Mouse (Mus musculus) myocyte (in vitro differentiated cells): ENCODE data around the gene Akt2. TPM values are rescaled to one million over a fixed set of nuclear protein-coding genes. Genes with fewer than 3 reads are reported as not detected.

ENCODE experiments used
- H3K27me3 ChIP-seq: one replicate; pipeline ENCODE4 v1.6.1; 2011; ENCODE audit not compliant: control insufficient read depth, insufficient read depth, insufficient read length
- H3K36me3 ChIP-seq: one replicate; pipeline ENCODE4 v1.6.1; 2011; ENCODE audit not compliant: control insufficient read depth, insufficient read depth
- H3K4me2 ChIP-seq: one replicate; pipeline ENCODE4 v1.6.1; 2011; ENCODE audit warnings: low read depth, control low read depth
- H3K4me3 ChIP-seq: one replicate; pipeline ENCODE4 v1.5.1; 2011; ENCODE audit warnings: mild to moderate bottlenecking, control low read depth, moderate library complexity
- H3K79me2 ChIP-seq: one replicate; pipeline ENCODE4 v1.6.1; 2011; ENCODE audit not compliant: control insufficient read depth, insufficient read depth
- H3ac ChIP-seq: one replicate; pipeline ENCODE4 v1.6.1; 2011; ENCODE audit not compliant: control insufficient read depth, insufficient read length
- CEBPB ChIP-seq: IDR thresholded peaks from 2 replicates; pipeline ENCODE4 v1.6.1; 2011; ENCODE audit warnings: mild to moderate bottlenecking, moderate library complexity; ENCODE audit not compliant: poor library complexity, insufficient read depth, severe bottlenecking
- E2F4 ChIP-seq: IDR thresholded peaks from one replicate; pipeline ENCODE4 v1.6.1; 2011; ENCODE audit warnings: mild to moderate bottlenecking, control low read depth, moderate library complexity; ENCODE audit not compliant: insufficient read depth
- MAX ChIP-seq: IDR thresholded peaks from one replicate; pipeline ENCODE4 v1.6.1; 2011; ENCODE audit warnings: low read depth, mild to moderate bottlenecking, control low read depth
- MYOD1 ChIP-seq, 3 experiments: IDR thresholded peaks; one replicate each; pipeline ENCODE4 v1.6.1; 2011; ENCODE audit warnings: control low read depth in 2 of 3, low read depth in 2 of 3, mild to moderate bottlenecking in 2 of 3, moderate library complexity in 1 of 3; ENCODE audit not compliant: insufficient read length in 2 of 3, control insufficient read depth in 1 of 3
- MYOG ChIP-seq, 3 experiments: IDR thresholded peaks; one replicate each; pipeline ENCODE4 v1.6.1; 2011; ENCODE audit warnings: control low read depth in 2 of 3, low read depth in 2 of 3, mild to moderate bottlenecking in 2 of 3; ENCODE audit not compliant: insufficient read length in 2 of 3, control insufficient read depth in 1 of 3, insufficient read depth in 1 of 3
- POLR2A ChIP-seq: IDR thresholded peaks from one replicate; pipeline ENCODE4 v1.6.1; 2011; ENCODE audit warnings: low read depth, mild to moderate bottlenecking, control low read depth, moderate library complexity; ENCODE audit not compliant: insufficient read length
- POLR2AphosphoS2 ChIP-seq: IDR thresholded peaks from one replicate; pipeline ENCODE4 v1.6.1; 2011; ENCODE audit warnings: low read depth, control low read depth; ENCODE audit not compliant: insufficient read length
- REST ChIP-seq: IDR thresholded peaks from one replicate; pipeline ENCODE4 v1.6.1; 2011; ENCODE audit warnings: mild to moderate bottlenecking, control low read depth, moderate library complexity; ENCODE audit not compliant: insufficient read depth, insufficient read length
- SRF ChIP-seq: IDR thresholded peaks from one replicate; pipeline ENCODE4 v1.6.1; 2011; ENCODE audit warnings: low read depth; ENCODE audit not compliant: control insufficient read depth, insufficient read length
- TCF12 ChIP-seq: IDR thresholded peaks from one replicate; pipeline ENCODE4 v1.6.1; 2011; ENCODE audit warnings: mild to moderate bottlenecking, control low read depth; ENCODE audit not compliant: poor library complexity, insufficient read depth, severe bottlenecking
- TCF3 ChIP-seq: IDR thresholded peaks from one replicate; pipeline ENCODE4 v1.6.1; 2011; ENCODE audit warnings: low read depth, control low read depth; ENCODE audit not compliant: insufficient read length
- USF1 ChIP-seq: IDR thresholded peaks from one replicate; pipeline ENCODE4 v1.6.1; 2011; ENCODE audit warnings: low read depth, mild to moderate bottlenecking, control low read depth, moderate library complexity
- polyA plus RNA-seq: library from polyadenylated mRNA; unstranded; fragments of >200 nt; fragmentation: generic; extraction: Trizol; gene quantifications from one replicate; pipeline ENCODE4 v1.2.1, GENCODE M21; 2012; ENCODE audit warnings: missing spikeins

Akt2 gene
- polyA plus RNA-seq, 1 experiment: 343 TPM

- Histone ChIP-seq H3K4me2 (no peak overlapping the region), H3K4me3 (no peak overlapping the region), H3ac (no peak overlapping the region), H3K36me3 (peaks cover 30% of the 10 kb centered on the region), H3K79me2 (peaks cover 51% of the 10 kb centered on the region), H3K27me3 (no peaks in the 10 kb centered on the region)
- no peak for TF ChIP-seq E2F4
- no peak for TF ChIP-seq USF1
- TF ChIP-seq MYOG (IDR thresholded peaks at IDR 0.05; ENCODE audit: control insufficient read depth in 1 of 3, insufficient read depth in 1 of 3, insufficient read length in 2 of 3, low read depth in 2 of 3): no peak
- no peak for TF ChIP-seq REST
- no peak for TF ChIP-seq TCF12
- no peak for TF ChIP-seq POLR2A
- TF ChIP-seq SRF: no peak
- TF ChIP-seq MAX: no peak
- no peak for TF ChIP-seq TCF3
Measured at GRCm38 (mm10) chr7:27613751-27614499, 22.6 kb downstream of the Akt2 start.

- H3K27me3 ChIP-seq: no peaks in the 10 kb centered on the region
- peaks cover 48% of the 10 kb centered on the region for H3K36me3 ChIP-seq
- no peak overlapping the region for H3K4me2 ChIP-seq
- no peak overlapping the region for H3ac ChIP-seq
- H3K4me3 ChIP-seq: no peak overlapping the region
- TF ChIP-seq POLR2AphosphoS2 (no peak), USF1 (no peak), MAX (no peak), TCF3 (no peak), MYOG (IDR thresholded peaks at IDR 0.05; ENCODE audit: control insufficient read depth in 1 of 3, insufficient read depth in 1 of 3, insufficient read length in 2 of 3, low read depth in 2 of 3) (no peak), MYOD1 (IDR thresholded peaks at IDR 0.05; ENCODE audit: control insufficient read depth in 1 of 3, insufficient read length in 2 of 3, low read depth in 2 of 3) (no peak), E2F4 (no peak), POLR2A (no peak), REST (no peak), TCF12 (no peak), CEBPB (no peak)
- H3K79me2 ChIP-seq: no peaks in the 10 kb centered on the region
Measured at GRCm38 (mm10) chr7:27621028-27621427, 29.7 kb downstream of the Akt2 start.

DNA sequence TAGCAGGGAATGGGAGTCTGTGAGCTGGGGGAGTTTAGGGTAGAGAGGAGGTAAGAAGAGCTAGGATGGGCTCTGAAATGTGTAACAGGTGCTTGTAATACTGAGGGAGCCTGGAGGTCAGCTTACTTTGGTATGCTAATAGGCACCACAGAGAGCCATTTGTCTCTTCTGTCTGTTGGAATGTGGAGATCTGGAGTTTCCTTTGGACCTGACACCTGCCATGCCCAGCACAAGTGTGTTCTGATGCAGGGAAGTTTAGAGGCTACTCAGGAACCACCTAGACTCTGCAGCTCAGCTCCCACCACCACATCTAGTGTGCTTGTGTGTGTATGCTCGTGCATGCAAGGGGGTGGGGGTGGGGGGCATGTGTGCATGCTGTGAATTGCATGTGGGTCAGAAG lies 30.9 kb downstream of the Akt2 start:
- no peak overlapping the region for H3K4me3 ChIP-seq
- TF ChIP-seq E2F4 (no peak), MYOG (IDR thresholded peaks at IDR 0.05; ENCODE audit: control insufficient read depth in 1 of 3, insufficient read depth in 1 of 3, insufficient read length in 2 of 3, low read depth in 2 of 3) (peak in 2 of 3 experiments; percentile 15 to 86), MYOD1 (IDR thresholded peaks at IDR 0.05; ENCODE audit: control insufficient read depth in 1 of 3, insufficient read length in 2 of 3, low read depth in 2 of 3) (peak in 2 of 3 experiments; percentile 62 to 63), TCF3 (no peak), MAX (no peak), CEBPB (no peak), TCF12 (no peak), POLR2A (no peak), REST (no peak), USF1 (no peak), POLR2AphosphoS2 (no peak)

DNA sequence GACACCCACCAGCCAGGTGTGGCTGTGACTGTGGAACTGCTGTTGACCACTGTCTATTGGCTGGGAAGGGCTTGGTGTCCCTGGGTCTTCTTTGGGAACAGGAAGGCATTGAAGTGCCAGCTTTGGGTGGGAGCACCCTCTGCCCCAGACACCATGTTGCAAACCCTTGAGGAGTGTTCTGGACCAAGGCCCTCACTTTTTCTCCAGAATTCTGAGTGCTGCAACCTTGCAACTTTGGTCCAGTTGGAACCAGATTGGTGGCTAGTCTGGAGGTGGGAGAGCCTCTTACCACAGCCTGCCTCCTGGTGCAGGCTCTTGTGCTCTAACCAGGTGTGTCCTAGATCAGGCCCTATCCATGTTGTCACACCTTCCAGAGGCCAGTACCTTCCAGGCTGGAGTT lies 33.6 kb downstream of the Akt2 start:
- H3K27me3 ChIP-seq: no peaks in the 10 kb centered on the region
- peaks cover 52% of the 10 kb centered on the region for H3K36me3 ChIP-seq
- no peak overlapping the region for H3K4me2 ChIP-seq
- H3ac ChIP-seq: no peak overlapping the region
- no peak overlapping the region for H3K4me3 ChIP-seq
- H3K79me2 ChIP-seq: no peaks in the 10 kb centered on the region
- TF ChIP-seq CEBPB: no peak
- no peak for TF ChIP-seq MAX
- no peak for TF ChIP-seq USF1
- no peak for TF ChIP-seq REST

More for the DNA sequence above, 30.9 kb downstream of the Akt2 start:
- Histone ChIP-seq H3K79me2 (no peaks in the 10 kb centered on the region), H3ac (no peak overlapping the region), H3K4me2 (peak overlapping the region; percentile 30), H3K36me3 (peaks cover 46% of the 10 kb centered on the region), H3K27me3 (no peaks in the 10 kb centered on the region)

DNA sequence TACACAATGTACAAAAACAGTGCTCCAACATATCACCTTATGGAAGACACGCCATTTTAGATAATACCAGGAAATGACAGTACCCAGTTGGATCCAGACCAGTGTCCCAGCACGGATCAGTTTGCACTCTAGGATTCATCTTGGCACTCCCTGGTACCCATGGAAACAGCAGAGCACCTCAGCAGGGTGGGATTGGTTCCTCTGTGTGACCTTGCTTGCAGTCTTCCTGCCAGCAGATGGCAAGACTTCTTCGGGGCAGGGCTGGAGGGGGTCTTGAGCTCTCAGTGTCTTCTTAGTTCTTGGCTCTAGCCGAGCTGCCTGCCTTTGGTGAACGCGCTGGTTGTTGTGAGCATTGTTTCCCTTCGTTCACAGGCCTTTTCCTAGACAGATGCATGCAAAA lies 36.4 kb downstream of the Akt2 start:
- peaks cover 39% of the 10 kb centered on the region for H3K36me3 ChIP-seq
- no peak overlapping the region for H3K4me3 ChIP-seq
- no peaks in the 10 kb centered on the region for H3K27me3 ChIP-seq
- no peak overlapping the region for H3ac ChIP-seq
- H3K4me2 ChIP-seq: no peak overlapping the region
- TF ChIP-seq E2F4: no peak
- no peak for TF ChIP-seq REST
- TF ChIP-seq MAX: no peak
- no peak for TF ChIP-seq POLR2AphosphoS2
- no peak for TF ChIP-seq USF1
- no peak for TF ChIP-seq CEBPB
- TF ChIP-seq POLR2A: no peak
- no peak for TF ChIP-seq TCF12
- no peaks in the 10 kb centered on the region for H3K79me2 ChIP-seq
